Mouse (Mus musculus) left cerebral cortex, postnatal 4 days (tissue): Measurements from ENCODE around the gene Fam193b. TPM values are rescaled to one million over a fixed set of nuclear protein-coding genes. Genes with fewer than 3 reads are reported as not detected.

Experiments used
- DNase-seq: peaks from one replicate; pipeline ENCODE4 v3.0.0-alpha.2; 2022
- intact Hi-C: fragments of 180-260 bp; cut with DNase I; formaldehyde crosslinking; loops from one replicate; pipeline ENCODE4 v1.15.1; 2025
- total RNA-seq, 2 experiments: library from RNA; stranded (reverse); gene quantifications; 2 replicates each; pipeline ENCODE4 v1.2.3; 2021

The Fam193b gene
- total RNA-seq, 2 experiments from 2014 or later: 91.4 to 92.9 TPM

DNA sequence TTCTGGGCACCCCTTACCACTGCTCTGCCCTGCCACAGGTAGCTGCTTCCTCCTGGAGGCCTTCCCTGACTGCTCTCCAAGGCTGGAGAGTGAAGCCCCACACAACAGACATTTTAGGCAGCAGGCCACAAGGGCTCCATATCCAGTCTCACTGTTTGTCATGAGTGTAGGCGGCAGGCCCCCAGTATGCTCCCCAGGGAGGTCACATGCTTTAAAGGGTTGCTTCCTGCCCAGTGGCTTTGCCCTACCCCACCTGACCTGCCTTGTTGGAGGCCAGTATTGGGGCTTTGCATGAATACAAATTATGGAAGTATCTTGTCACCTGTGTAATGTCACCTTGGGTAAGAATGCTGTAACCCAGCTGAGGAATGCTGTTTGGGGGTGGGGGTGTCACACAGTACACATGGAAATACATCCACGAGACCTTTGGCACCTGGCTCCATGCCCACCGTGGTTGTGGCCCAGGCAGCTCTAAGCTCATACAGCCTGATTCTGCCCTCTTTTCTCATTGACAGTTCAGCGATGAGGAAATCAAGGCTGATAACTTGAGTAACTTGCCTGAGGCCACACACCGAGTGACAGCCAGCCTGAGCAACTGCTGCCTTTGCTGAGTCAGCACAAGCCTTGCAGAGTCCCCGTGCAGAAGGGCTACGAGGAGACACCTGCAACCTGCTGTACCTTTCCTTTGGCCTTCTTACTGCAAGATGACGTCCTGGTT lies 41.6 kb downstream of the Fam193b start, which contains the start of gene Dok3:
Gene Dok3 (minus strand): TSS at position 99 of the 718 bp plus-strand sequence.
- intact Hi-C loops: no loop called here
- DNase-seq: no peak

DNA sequence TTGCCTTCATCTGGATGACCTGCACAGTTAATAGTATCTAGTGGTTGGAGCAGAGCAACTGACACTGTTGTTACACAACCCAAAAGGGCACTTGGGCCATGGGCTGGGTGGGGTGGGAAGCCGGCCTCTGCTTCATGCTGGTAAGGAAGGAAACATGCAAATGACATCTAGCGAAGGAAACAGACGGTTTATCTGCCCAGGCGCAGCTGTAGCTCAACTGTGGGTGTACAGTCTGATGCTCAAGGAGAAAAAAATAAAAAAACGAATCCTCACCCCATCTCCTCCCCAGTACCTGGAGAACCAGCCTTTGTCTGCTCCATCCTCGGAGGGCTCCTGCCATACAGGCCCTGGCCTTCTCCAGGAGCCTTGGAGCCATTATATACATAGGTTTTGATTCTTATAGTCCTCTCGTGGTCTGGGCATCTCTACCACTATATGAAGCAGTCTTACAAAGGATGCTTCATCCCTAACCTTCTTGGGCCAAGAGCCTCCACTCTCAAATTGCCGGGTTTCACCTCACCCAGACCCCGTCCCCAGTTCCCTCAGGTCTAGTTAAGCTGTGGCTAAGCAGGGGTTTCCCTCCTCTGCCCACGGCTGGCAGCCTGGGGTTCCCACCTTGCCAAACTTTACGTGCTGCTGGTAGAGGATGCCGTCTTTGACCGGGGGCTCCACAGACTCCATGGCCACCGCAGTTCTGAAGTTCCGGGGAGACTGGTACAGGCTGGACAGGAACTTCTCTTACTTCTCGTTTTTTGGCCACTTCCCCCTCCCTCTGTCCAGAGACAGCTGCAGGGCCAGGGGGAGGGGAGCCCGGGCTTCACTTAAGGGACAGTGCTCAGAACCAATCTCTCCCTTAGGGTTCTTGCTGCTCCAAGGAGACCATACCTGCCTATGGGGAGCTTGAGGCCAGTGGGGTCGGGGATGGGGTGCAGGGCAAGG lies 42.8 kb downstream of the Fam193b start:
- intact Hi-C loops: no loop called here
- no peak for DNase-seq

DNA sequence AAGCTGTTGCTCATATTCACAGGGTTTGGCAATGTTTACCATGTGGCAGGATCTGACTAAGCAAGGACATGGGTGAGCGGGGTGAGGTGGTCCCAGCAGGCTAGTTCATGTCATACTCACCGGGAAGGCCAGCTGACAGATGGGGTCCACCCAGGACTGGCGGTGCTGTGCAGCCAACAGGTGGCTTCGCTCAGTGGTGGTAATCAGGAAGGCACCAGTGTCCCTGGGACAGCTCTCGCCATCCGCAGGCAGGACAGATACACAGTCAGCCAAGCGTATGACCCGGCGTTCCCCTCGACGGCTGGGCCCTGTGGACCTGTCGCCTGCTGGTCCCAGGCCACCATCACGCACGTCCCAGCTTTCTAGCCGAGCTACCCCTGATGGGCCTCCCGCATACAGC lies 43.7 kb downstream of the Fam193b start:
- intact Hi-C loops: no loop called here
- no peak for DNase-seq

- DNase-seq: no peak
- intact Hi-C loops: no loop called here
Observed at GRCm38 (mm10) chr13:55525733-55526553, 45.0 kb downstream of the Fam193b start.

GRCm38 (mm10) chr13:55523951-55524600 lies 46.8 kb downstream of the Fam193b start:
- intact Hi-C loops: no loop called here
- no peak for DNase-seq

DNA sequence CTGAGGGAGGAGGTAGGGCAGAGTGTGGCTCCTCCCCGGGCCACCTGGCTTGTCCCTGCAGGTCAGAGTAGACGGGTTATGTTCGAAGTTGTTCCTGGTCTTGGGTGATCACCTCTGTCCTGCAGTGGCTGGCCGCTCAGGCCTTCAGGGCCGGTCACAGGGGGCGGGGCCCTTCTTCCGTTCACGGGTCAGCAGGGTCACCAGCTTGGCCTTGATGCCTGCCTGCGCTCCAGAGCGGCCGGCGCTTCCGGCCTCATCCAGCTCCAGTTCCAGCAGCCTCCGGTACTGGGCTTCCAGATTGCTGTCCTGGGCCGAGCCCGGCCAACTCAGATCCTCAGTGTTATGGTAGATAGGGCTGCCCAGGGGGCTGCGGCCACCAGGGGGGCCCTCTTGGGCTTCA lies 47.6 kb downstream of the Fam193b start:
- no peak for DNase-seq
- intact Hi-C loops: no loop called here

GRCm38 (mm10) chr13:55522730-55523129 lies 48.2 kb downstream of the Fam193b start:
- no peak for DNase-seq
- intact Hi-C loops: no loop called here

GRCm38 (mm10) chr13:55519606-55520005 lies 51.3 kb downstream of the Fam193b start:
- intact Hi-C loops: loop anchor here (5.0 kb wide), 2 partner anchors 42 to 97 kb away; no protein-coding TSS in a partner anchor
- DNase-seq: no peak

DNA sequence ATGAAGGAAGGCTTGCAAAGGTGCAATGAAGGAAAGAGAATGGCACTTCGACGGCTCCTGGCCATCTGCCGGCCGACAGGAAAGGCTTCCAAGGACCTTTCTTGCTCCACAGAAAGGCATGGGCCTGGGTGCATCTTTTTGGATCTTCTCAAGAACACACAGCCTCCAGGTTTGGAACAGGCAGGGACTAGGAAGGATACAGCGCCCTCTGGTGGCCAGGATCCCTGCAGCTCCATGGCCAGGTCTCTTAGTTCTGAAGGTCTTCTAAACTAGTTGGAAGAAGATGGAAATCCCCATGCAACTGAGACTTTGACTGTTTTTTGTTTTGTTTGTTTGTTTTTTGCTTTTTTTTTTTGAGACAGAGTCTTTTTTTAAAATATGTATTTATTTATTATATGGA lies 54.0 kb downstream of the Fam193b start:
- intact Hi-C loops: loop anchor here (5.0 kb wide), 2 partner anchors 40 to 95 kb away; no protein-coding TSS in a partner anchor
- DNase-seq: peak; percentile 91

DNA sequence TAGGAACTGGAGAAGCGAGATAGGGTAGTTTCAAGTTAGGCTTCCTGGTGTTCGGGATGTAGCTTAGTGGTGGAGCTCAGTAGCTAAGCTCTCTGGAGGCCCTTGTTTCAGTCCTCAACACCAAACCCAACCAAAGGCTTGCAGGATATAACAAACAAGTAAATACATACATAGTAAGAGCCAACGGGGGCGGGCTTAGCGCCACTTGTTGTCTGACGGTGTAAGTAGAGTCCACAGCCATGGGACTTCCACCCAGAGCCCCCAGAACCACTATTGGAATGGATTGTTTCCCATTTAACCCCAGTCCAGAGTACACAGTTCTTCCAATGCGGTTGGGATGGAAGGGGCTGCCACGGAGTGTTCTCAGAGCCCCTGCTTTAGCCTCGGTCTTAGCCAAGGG lies 57.1 kb downstream of the Fam193b start:
- no peak for DNase-seq
- intact Hi-C loops: loop anchor here (5.0 kb wide), 1 partner anchor 107 kb away; no protein-coding TSS in a partner anchor

DNA sequence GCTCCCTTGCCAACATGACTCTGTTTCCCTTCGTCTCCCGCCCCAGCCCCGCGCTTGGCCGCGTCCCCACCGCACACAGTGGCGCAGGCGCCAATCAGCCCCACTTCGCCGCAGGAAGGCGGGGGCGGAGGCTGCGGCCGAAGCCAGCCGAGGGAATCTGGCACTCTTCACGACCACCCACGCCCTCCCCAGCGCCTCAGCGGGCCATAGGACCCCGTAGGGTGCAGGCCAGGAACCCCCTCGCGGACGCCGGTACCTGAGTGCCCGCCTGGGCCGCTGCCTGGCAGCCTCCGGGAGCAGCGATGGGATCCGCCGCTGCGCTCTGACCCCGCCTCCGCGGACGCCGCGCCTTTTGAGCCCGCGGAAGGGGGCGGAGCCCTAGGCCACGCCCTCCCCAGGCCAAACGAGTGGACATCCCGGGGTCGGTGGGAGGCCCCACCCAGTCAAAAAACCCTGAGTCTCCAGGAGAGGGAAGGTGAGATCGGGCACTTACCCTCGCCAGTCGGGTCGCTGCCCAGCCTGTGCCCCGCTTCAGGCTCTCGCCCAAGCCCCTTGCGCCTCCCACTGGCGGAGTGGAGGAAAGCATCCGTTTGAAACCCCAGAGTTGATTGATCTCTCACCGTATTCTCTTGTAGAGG lies 57.7 kb downstream of the Fam193b start, which contains the start of gene Pdlim7:
Gene Pdlim7 (minus strand): TSS at position 566 of the 638 bp plus-strand sequence.
- peak; percentile 89 for DNase-seq
- intact Hi-C loops: loop anchor here (5.0 kb wide), 1 partner anchor 106 kb away; no protein-coding TSS in a partner anchor

GRCm38 (mm10) chr13:55512379-55513031 lies 58.4 kb downstream of the Fam193b start:
- intact Hi-C loops: loop anchor here (5.0 kb wide), 1 partner anchor 105 kb away; no protein-coding TSS in a partner anchor
- DNase-seq: peak; percentile 50

DNA sequence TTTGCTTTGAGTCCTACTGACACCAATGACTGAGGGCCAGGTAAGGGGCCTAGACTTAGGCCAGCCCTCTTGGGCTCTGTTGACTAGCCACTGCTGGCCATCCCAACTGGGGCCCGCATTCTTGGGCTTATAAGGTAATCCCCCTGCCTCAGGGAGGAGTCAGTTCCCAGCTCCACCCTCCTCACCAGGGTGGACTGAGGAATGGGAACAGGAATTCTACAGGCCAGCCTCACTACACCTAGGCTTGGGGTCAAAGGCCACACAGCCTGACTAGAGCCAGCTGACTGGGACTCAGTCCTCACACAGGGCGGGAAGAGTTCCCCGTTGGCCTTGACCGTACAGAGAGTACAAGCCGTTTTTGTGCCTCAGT lies 59.4 kb downstream of the Fam193b start:
- no peak for DNase-seq
- intact Hi-C loops: loop anchor here (5.0 kb wide), 1 partner anchor 104 kb away; no protein-coding TSS in a partner anchor

GRCm38 (mm10) chr13:55510668-55511491 lies 60.0 kb downstream of the Fam193b start:
- intact Hi-C loops: loop anchor here (5.0 kb wide), 1 partner anchor 104 kb away; no protein-coding TSS in a partner anchor
- DNase-seq: peak; percentile 70

- DNase-seq: no peak
- intact Hi-C loops: loop anchor here (5.0 kb wide), 1 partner anchor 103 kb away; no protein-coding TSS in a partner anchor
Observed at GRCm38 (mm10) chr13:55510332-55510667, 60.6 kb downstream of the Fam193b start.

DNA sequence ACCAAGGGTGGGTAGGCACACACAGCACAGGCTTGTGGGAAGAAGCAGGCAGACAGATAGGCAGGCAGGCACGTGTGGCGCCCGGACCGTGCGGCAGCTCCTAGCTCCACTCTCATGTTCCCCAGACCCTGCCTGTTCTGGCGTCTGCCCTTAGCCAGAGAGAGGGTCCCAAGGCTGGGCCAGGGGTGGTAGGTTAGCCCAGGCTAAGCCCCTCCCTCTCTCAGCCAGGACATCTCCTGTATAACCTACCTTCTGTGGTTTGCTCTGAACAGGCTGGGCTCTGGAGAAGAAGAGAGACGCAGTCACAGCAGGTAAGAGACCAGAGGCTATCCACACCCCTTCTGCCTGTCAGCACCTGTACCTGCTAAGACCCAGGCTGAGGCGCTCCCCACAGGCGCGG lies 62.4 kb downstream of the Fam193b start:
- intact Hi-C loops: no loop called here
- no peak for DNase-seq

DNA sequence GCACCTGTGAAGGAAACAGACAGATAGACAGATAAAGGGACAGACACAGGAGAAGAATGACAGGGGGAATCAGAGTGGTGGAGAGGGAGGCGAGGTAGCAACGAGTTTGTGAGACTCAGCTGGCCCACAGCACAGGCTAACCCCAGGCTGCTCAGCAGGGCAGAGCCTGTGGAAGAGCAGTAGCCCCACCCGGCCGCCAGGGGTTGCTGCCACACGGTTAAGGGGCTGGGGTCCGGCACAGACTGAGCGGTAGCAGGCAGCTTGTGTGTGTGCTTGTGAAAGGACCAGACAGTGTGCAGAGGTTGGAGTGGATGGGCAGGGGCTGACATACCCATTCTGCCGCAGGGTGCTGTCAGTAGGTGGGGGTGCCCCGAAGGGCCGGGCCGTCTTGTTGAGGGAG lies 63.0 kb downstream of the Fam193b start:
- DNase-seq: no peak
- intact Hi-C loops: no loop called here

GRCm38 (mm10) chr13:55506697-55507096 lies 64.2 kb downstream of the Fam193b start:
- DNase-seq: peak; percentile 58
- intact Hi-C loops: no loop called here
